Mouse (Mus musculus): Measurements from ENCODE around the gene Capzb. TPM values are rescaled to one million over a fixed set of nuclear protein-coding genes. Genes with fewer than 3 reads are reported as not detected.

Capzb gene
- total RNA-seq, 2 experiments from 2014 or later: 400 to 403 TPM

DNA sequence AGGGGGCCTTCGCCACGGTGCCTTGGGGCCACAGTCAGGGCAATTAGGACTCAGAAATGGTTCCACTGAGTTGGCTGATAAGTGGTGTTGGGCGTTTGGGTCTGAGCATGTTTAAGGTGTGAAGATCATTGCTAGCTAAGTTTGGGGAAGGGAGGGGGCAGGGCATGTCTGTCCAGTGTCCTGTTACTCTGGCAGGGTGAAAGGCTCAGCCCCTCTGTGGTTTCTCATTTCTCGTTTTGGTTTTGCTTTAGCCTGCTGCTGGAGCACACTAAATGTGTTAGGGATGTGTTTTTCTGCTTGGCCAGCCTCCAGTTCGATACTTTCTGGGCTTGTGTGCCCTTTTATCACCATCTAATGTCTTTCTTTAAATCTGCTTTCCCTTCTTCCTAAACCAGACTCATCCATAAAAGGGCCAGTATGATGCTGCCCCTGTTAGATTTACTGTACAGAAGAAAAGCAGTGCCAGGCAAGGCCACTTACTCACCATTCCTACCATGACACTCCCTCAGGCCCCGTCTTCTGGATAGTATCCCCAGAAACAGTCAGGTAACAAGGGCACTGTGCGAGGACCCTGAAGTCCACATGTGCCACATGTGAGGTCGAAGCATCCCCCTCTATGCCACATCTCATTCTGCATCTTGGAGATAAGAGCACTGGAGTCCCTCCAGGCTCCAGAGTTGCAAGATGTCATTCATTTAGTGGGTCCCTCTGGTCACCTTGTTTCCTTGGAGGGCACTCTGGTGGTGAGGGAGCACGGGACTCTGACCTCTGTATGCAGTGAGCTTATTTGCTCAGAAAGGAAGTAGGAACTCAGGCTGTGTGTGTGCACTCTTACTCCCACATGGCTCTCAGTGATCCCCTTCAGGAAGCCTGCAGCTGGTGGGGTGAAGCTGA, 15.8 kb downstream of the Capzb start:
- no peak for DNase-seq (ENCODE audit: low spot score in 2 of 2)

- no peak for DNase-seq (ENCODE audit: low spot score in 2 of 2)
Observed at GRCm38 (mm10) chr4:139209130-139209840, 16.6 kb downstream of the Capzb start.

DNA sequence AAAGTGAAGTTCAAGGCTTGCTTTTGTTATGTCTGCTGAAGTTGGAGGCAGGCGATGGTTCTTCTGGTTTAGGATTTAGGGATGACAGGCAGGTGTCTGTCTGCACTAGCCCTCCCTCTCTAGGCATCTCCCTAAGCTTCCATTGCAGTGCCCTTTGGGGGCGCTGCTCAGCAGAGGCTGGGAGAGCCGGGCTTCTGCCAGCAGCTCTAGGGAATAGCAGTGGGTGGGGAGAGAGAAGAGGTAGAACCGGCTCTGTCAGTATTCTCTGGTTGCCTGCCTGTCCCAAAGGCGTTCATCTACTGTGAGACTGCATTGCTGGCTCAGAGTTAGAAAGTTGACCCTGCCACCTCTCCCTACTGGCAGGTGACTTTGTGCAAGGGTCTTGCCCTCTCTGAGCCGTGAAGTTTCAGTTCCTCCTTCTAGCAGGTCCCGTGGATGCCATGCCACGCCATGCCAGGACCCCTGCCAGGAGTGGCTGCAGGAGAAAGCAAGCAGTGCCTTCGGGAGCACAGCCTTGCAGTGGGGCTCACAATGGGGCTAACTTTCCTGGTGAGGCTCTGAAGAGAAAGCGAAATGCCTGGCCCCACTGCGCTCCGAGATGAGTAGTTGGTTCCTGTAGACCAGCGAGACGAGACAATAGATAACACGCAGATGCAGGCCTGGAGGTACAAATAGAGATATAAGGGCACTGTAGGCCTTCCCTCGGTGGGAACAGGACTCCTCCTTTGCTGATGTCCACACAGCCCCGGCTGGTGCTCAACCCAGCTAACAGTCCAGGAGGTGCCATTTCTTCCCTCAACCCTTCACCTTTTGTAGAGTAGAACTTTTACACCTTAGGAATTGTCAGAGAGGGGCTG, 19.5 kb downstream of the Capzb start:
- peak in 1 of 2 experiments; percentile 64 for DNase-seq (ENCODE audit: low spot score in 2 of 2)

GRCm38 (mm10) chr4:139213086-139213485, 20.4 kb downstream of the Capzb start:
- DNase-seq (ENCODE audit: low spot score in 2 of 2): no peak

GRCm38 (mm10) chr4:139213935-139214371, 21.3 kb downstream of the Capzb start:
- peak in 1 of 2 experiments; percentile 44 for DNase-seq (ENCODE audit: low spot score in 2 of 2)

GRCm38 (mm10) chr4:139216566-139216965, 23.9 kb downstream of the Capzb start:
- peak in 1 of 2 experiments; percentile 47 for DNase-seq (ENCODE audit: low spot score in 2 of 2)

GRCm38 (mm10) chr4:139218539-139218938, 25.8 kb downstream of the Capzb start:
- DNase-seq (ENCODE audit: low spot score in 2 of 2): no peak

DNA sequence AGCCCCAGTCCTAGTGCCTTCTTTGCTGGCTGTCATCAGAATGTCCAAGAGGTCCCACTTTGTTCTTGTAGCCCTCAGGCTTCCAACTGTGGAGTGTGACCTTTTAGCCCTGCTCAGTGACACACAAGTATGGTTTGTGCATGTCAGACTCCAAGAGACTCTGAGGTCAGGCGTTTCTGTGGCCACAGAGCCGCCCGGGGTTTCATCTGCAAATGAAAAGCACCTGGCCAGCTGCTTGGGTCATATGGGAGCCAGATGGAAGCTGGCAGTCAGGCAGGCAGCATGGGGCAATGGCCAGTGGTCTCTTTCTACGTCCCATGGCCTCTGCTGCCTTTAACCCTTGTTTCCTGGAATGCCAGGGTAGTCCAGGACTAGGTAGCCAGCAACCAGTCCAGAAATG, 27.0 kb downstream of the Capzb start:
- DNase-seq (ENCODE audit: low spot score in 2 of 2): no peak

GRCm38 (mm10) chr4:139220978-139221377, 28.3 kb downstream of the Capzb start:
- DNase-seq (ENCODE audit: low spot score in 2 of 2): peak in 1 of 2 experiments; percentile 49

DNA sequence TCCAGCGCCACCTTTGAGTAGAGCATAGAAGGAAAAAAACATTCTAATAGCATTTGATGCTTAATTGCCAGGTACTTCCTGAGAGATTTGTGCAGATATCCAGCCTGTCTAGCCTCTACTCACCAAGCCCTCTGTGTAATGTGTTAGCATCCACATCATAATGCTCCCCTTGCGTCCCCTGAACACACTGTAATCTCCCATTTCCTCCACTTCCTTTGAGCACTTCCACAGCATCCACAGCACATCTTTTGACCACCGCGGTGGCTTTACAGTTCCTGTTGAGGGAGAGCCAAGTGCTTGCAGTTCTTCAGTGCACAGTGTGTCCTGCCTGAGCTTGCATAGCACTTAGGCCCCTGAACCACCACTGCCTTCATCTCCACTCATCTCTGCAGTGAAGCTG, 29.1 kb downstream of the Capzb start:
- DNase-seq (ENCODE audit: low spot score in 2 of 2): no peak

GRCm38 (mm10) chr4:139225115-139225514, 32.4 kb downstream of the Capzb start:
- DNase-seq (ENCODE audit: low spot score in 2 of 2): no peak

- DNase-seq (ENCODE audit: low spot score in 2 of 2): no peak
Observed at GRCm38 (mm10) chr4:139225944-139226343, 33.2 kb downstream of the Capzb start.

GRCm38 (mm10) chr4:139226504-139227216, 34.0 kb downstream of the Capzb start:
- DNase-seq (ENCODE audit: low spot score in 2 of 2): no peak

- no peak for DNase-seq (ENCODE audit: low spot score in 2 of 2)
Observed at GRCm38 (mm10) chr4:139227923-139228322, 35.2 kb downstream of the Capzb start.

DNA sequence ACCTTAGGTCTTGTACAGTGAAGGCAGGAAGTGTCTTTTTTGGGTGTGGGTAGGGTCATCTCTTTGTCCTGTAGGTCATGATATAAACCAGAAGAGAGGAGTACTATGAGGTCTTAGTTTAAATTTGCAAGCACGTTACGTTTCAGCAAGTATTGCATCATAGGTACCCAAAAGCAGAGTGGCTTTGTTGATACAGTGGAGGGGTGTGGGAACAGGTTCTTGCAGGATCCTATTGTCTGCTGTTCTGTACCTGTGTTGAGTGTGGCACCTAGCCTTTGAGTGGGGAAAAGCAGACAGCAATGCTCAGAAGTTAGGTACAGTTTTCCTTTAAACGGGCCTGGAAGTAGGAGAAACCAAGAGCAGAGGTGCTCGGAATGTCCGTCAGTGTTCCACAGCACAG, 36.6 kb downstream of the Capzb start:
- no peak for DNase-seq (ENCODE audit: low spot score in 2 of 2)

DNA sequence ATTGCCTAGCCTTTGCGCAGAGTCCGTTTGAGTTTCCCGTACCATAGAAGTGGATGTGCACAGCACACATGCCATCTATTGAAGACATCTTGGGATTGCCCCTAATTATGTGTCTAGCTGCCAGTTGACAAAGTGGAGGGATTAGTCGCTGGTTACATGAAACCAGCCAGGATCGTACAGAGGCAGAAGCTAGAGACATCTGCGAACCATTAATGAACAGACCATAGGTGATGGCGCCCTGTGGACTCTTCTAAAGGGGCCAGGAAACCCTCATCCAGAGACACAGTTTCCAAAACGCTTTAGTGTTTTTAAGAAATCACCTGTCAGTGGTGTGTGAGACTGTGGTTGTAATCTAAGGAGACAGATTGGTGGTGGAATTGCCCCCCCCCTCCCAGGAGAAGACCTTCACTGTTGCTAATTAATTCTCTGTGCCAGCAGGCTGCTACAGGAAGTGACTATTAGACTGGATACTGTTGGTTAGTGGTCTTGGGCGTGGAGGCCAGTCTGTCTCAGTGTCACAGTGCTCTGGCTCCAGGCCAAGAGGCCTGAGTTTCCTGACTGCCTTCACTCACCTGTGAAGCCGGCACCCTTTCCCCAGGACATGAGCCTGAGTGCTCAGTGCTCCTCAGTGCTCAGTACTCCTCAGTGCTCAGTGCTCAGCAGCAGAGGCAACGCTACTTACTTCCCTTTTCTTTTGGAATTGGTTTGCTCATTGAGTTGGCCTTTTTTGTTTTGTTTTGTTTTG, 37.8 kb downstream of the Capzb start:
- DNase-seq (ENCODE audit: low spot score in 2 of 2): no peak

DNA sequence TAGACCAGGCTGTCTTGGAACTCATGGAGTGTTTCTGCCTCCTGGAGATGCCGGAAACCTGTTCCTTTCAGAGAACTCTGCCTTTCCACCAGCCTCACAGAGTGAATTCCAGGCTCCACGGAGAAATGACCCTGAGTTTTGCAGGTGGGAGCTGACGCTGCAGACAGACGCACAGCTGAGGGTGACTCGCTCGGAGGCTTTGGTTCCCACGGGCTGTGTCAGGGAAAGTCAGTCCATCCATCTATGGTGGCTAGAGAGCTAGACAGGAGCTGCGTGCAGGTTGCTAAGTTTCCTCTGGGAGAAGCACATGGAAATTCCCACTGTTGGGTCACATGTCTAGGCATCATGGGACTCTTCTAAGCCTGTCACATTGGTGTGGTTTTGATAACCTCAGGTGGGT, 38.5 kb downstream of the Capzb start:
- no peak for DNase-seq (ENCODE audit: low spot score in 2 of 2)

DNA sequence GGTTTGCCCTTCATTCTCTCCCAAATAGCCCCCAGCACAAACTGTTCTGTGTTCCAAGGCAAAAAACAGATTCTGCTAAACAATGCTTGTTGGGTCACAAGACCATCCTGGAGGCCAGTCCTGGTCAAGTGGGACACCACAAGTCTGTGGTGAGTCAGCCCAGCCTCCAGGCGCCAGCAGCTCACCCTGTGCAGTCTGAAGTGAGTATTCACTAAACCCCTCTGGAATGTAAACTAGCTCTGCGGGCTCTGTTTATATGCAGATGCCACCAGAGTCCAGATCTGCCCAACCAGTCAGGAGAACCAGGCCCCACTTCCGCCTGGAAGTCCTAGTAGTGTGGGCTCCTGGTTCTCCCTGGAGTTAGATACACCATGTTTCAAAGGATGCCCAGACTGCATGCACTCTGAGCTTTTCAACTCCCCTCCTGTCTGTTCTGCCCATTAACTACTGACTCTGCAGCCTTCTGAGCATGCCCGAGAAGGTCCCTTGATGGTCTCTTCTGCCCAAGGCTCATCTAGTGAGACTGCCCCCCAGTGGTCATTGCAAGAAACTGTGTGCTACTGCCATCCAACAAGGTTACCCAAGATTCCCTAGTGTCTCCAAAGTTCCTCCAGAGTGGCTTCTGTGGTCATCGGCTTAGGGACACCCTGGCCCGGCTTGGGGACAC, 39.9 kb downstream of the Capzb start:
- DNase-seq (ENCODE audit: low spot score in 2 of 2): peak in 1 of 2 experiments; percentile 66

DNA sequence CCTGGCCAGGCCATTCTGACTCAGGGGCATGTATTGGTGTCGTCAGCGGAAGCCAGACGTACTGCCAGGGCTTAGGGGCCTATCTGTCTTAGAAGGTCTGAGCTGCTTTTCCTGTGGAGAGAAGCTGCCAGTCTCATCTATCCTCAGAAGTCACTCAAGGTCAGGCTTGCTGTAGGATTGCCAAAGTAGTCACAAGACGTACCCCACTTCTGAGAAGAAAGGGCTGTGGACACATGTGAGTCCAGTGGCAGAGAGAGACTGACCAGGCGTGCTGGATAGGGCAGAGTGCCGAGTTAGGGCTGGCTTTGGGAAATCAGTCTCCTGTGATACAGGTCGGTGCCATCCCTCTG, 40.4 kb downstream of the Capzb start:
- DNase-seq (ENCODE audit: low spot score in 2 of 2): no peak
